In genomic region chr11:86200460-86201021, GRCm38 (mm10) we compare ENCODE assay signal across 8 mouse cellular contexts. TPM values are rescaled to one million over a fixed set of nuclear protein-coding genes. Genes with fewer than 3 reads are reported as not detected.
DNase-seq lines count a peak whose midpoint lies in the region; ATAC-seq and TF ChIP-seq lines count a peak whose summit lies in the region.

No protein-coding gene starts in this region.

- H3K27me3 ChIP-seq in heart, embryonic 11.5 days (ENCODE audit: control insufficient read depth, insufficient read depth, low read length): no peaks in the 10 kb centered on the region
- H3K27me3 ChIP-seq in G1E (ENCODE audit: insufficient read depth, low read length): no peaks in the 10 kb centered on the region
- H3K27me3 ChIP-seq in forebrain, postnatal 0 days (ENCODE audit: insufficient read depth, low read length): no peaks in the 10 kb centered on the region

- peaks cover 21% of the 10 kb centered on the region for H3K36me3 ChIP-seq in heart, embryonic 11.5 days (ENCODE audit: control insufficient read depth, insufficient read depth, low read length)
- H3K36me3 ChIP-seq in G1E (replicated peaks) (peaks cover 58% of the 10 kb centered on the region), macrophage (ENCODE audit: inconsistent target) (peaks cover 11% of the 10 kb centered on the region; the same call in 1 of the 2 replicates)
- H3K36me3 ChIP-seq in forebrain, postnatal 0 days (ENCODE audit: insufficient read depth): peaks cover 5% of the 10 kb centered on the region; the same call in 1 of the 2 replicates

- peak overlapping the region; percentile 89 for H3K4me3 ChIP-seq in heart, embryonic 11.5 days (ENCODE audit: low read depth, low read length)
- peak overlapping the region; percentile 86 for H3K4me3 ChIP-seq in G1E (ENCODE audit: low read depth, low read length)
- H3K4me3 ChIP-seq in forebrain, postnatal 0 days (ENCODE audit: low read depth, low read length): peak overlapping the region; percentile 85
- peak overlapping the region; percentile 97 for H3K4me3 ChIP-seq in macrophage (ENCODE audit: inconsistent target)

- ATAC-seq in heart, embryonic 11.5 days (replicated peaks; ENCODE audit: insufficient number of reproducible peaks, low FRiP score, low TSS enrichment): peak; percentile 58
- ATAC-seq in G1E (ENCODE audit: extremely low read depth, insufficient number of reproducible peaks, low FRiP score, poor library complexity, severe bottlenecking): no peak
- ATAC-seq in forebrain, postnatal 0 days: peak; percentile 66
- no peak for ATAC-seq in activated CD4-positive, CD25-positive, alpha-beta regulatory T cell, adult 4 months

- peak overlapping the region; percentile 78 for H3K9ac ChIP-seq in heart, embryonic 11.5 days (ENCODE audit: low read depth, low read length)
- H3K9ac ChIP-seq in forebrain, postnatal 0 days: peak overlapping the region; percentile 43

- no peak for DNase-seq in heart, adult 18-20 months
- DNase-seq in G1E (ENCODE audit: low spot score): peak; percentile 35
- DNase-seq in forebrain, postnatal 0 days: no peak
- no peak for DNase-seq in urinary bladder, postnatal 14 days (ENCODE audit: low spot score)
- no peak for DNase-seq in layer of hippocampus, postnatal 36 days

- peaks cover 59% of the 10 kb centered on the region for H3K79me2 ChIP-seq in macrophage (ENCODE audit: inconsistent target)

- no peak for TF ChIP-seq CTCF in G1E (IDR thresholded peaks at IDR 0.05; ENCODE audit: low read depth, low read length)
- TF ChIP-seq CTCF in forebrain, postnatal 0 days (IDR thresholded peaks at IDR 0.05; ENCODE audit: low read depth): no peak

- 2% methylated on average over 21 of the region's 21 CpGs for WGBS in heart, embryonic 11.5 days (ENCODE audit: insufficient replicate concordance)
- WGBS in forebrain, postnatal 0 days: under 1% methylated on average over 18 of the region's 21 CpGs
- WGBS in macrophage (ENCODE audit: missing documents): 1% methylated on average over 20 of the region's 21 CpGs

- H3K4me2 ChIP-seq in heart, embryonic 11.5 days: peak overlapping the region; percentile 70
- H3K4me2 ChIP-seq in forebrain, postnatal 0 days (ENCODE audit: low read depth): peak overlapping the region; percentile 75

- H3K4me1 ChIP-seq in heart, embryonic 11.5 days (ENCODE audit: control insufficient read depth, insufficient read depth, low read length): peaks cover 10% of the 10 kb centered on the region; the same call in 1 of the 2 replicates
- peaks cover 33% of the 10 kb centered on the region for H3K4me1 ChIP-seq in G1E (ENCODE audit: insufficient read depth, low read depth, low read length)
- H3K4me1 ChIP-seq in forebrain, postnatal 0 days (ENCODE audit: insufficient read depth): 0 out of 2 replicates have a peak, but pooled peaks cover 6% of the 10 kb centered on the region

- H3K27ac ChIP-seq in heart, embryonic 11.5 days (ENCODE audit: low read depth, low read length): peak overlapping the region; percentile 81
- peak overlapping the region; percentile 52; the same call in 1 of the 2 replicates for H3K27ac ChIP-seq in forebrain, postnatal 0 days (ENCODE audit: low read depth, low read length)
- peak overlapping the region; percentile 85 for H3K27ac ChIP-seq in macrophage

- no peaks in the 10 kb centered on the region for H3K9me3 ChIP-seq in heart, embryonic 11.5 days (replicated peaks; ENCODE audit: control insufficient read depth, low read length)
- no peaks in the 10 kb centered on the region for H3K9me3 ChIP-seq in G1E (replicated peaks)
- 0 out of 2 replicates have a peak, but pooled peaks cover 9% of the 10 kb centered on the region for H3K9me3 ChIP-seq in forebrain, postnatal 0 days (ENCODE audit: low read length)

RNA-seq across cellular contexts. Expression of gene Brip1, which starts 0.5 kb away (rescaled TPM):
- polyA plus RNA-seq in heart, embryonic 11.5 days (2014; fragmentation: Nextera tagmentation; extraction: Ambion mirVana): 5.8 and 6.8 TPM in 2 replicates
- under 1 TPM; 0.39 to 0.40 TPM for total RNA-seq in heart, adult 18-20 months (2021)
- total RNA-seq in G1E (2014; fragmentation: Nextera tagmentation) (22.2 and 26.3 TPM in 2 replicates), G1E (2017) (18.5 and 23.0 TPM in 2 replicates)
- polyA plus RNA-seq in G1E (2012) (0.78 and 1.1 TPM in 2 replicates), macrophage (2018) (0.77 to 4.1 TPM (median 1.5 TPM) in 3 replicates)
- total RNA-seq in forebrain, postnatal 0 days (2014; rRNA removed): 1.8 and 3.4 TPM in 2 replicates
- 0.99 and 1.2 TPM in 2 replicates for polyA plus RNA-seq in forebrain, postnatal 0 days (2015; fragmentation: Nextera tagmentation; extraction: Ambion mirVana)
- 10 to 100 TPM in 2 of 26 experiments, 1 to 10 TPM in 24; 1.6 to 17.1 (median 4.1) TPM for total RNA-seq in macrophage (2018; cell fraction: chromatin; rRNA removed)
- 1 to 10 TPM in 21 of 26 experiments, under 1 TPM in 5; 0.71 to 2.2 (median 1.2) TPM for total RNA-seq in macrophage (2018; cell fraction: cytosol; rRNA removed)
- 10 to 100 TPM in 2 of 26 experiments, 1 to 10 TPM in 24; 1.3 to 17.1 (median 2.4) TPM for total RNA-seq in macrophage (2018; cell fraction: nucleus; rRNA removed)
- polyA plus RNA-seq in activated CD4-positive, CD25-positive, alpha-beta regulatory T cell, adult 4 months (2017; shearing (Covaris generic)): 1 to 10 TPM; 6.0 to 8.5 TPM
- under 1 TPM; 0.12 to 0.25 TPM for total RNA-seq in layer of hippocampus, postnatal 36 days (2021)

RNA-seq across cellular contexts. Expression of gene Ints2, which starts 56.8 kb away (rescaled TPM):
- 21.0 and 22.2 TPM in 2 replicates for polyA plus RNA-seq in heart, embryonic 11.5 days (2014; fragmentation: Nextera tagmentation; extraction: Ambion mirVana)
- total RNA-seq in heart, adult 18-20 months (2021): 1 to 10 TPM; 7.2 to 7.3 TPM
- total RNA-seq in G1E (2014; fragmentation: Nextera tagmentation) (51.1 and 64.1 TPM in 2 replicates), G1E (2017) (40.2 and 44.3 TPM in 2 replicates)
- polyA plus RNA-seq in G1E (2012) (1.8 and 6.0 TPM in 2 replicates), macrophage (2018) (5.0 to 12.1 TPM (median 9.0 TPM) in 3 replicates)
- 37.2 and 43.7 TPM in 2 replicates for total RNA-seq in forebrain, postnatal 0 days (2014; rRNA removed)
- 9.1 and 12.0 TPM in 2 replicates for polyA plus RNA-seq in forebrain, postnatal 0 days (2015; fragmentation: Nextera tagmentation; extraction: Ambion mirVana)
- 10 to 100 TPM; 12.2 to 60.0 (median 42.6) TPM for total RNA-seq in macrophage (2018; cell fraction: chromatin; rRNA removed)
- 10 to 100 TPM in 9 of 26 experiments, 1 to 10 TPM in 17; 5.5 to 12.7 (median 9.6) TPM for total RNA-seq in macrophage (2018; cell fraction: cytosol; rRNA removed)
- 10 to 100 TPM; 10.8 to 43.9 (median 23.0) TPM for total RNA-seq in macrophage (2018; cell fraction: nucleus; rRNA removed)
- polyA plus RNA-seq in activated CD4-positive, CD25-positive, alpha-beta regulatory T cell, adult 4 months (2017; shearing (Covaris generic)): 10 to 100 TPM; 18.6 to 22.5 TPM
- 10 to 100 TPM; 25.3 to 29.1 TPM for total RNA-seq in layer of hippocampus, postnatal 36 days (2021)

Comparison
In these comparisons a context has a peak if more than half of its experiments do, and no peak if none do; other contexts are left out.
1. ATAC-seq: peak in heart, embryonic 11.5 days (single experiment) and forebrain, postnatal 0 days (single experiment); none in G1E (single experiment) and activated CD4-positive, CD25-positive, alpha-beta regulatory T cell, adult 4 months (single experiment).
2. Peak in every context shown above with its lines, with median percentiles within 50 percentile points of each other: H3K27ac ChIP-seq and H3K4me3 ChIP-seq.